Mouse (Mus musculus): ENCODE measurements around the gene Arsa. TPM values are rescaled to one million over a fixed set of nuclear protein-coding genes. Genes with fewer than 3 reads are reported as not detected.

Arsa gene
- total and polyA plus RNA-seq, 3 experiments, result 9.1 to 28.1 TPM; not detected in 1

- no peaks in the 10 kb centered on the region; the same call in 1 of the 2 replicates for H3K79me2 ChIP-seq (ENCODE audit: control insufficient read depth, insufficient read depth, low read length, poor library complexity)
- H3K27ac ChIP-seq (ENCODE audit: control insufficient read depth, low read depth, low read length), result no peak within 1 kb of the TSS
- H3K4me3 ChIP-seq (ENCODE audit: control insufficient read depth in 1 of 2, insufficient read depth in 1 of 2, low read depth in 2 of 2, low read length in 2 of 2), result no peak within 1 kb of the TSS
- H3K9ac ChIP-seq (ENCODE audit: control insufficient read depth, low read depth, low read length, poor library complexity, severe bottlenecking), result no peak within 1 kb of the TSS
- no peaks in the 10 kb centered on the region for H3K9me3 ChIP-seq (replicated peaks; ENCODE audit: insufficient read depth, low read length)
- DNase-seq (ENCODE audit: low read depth, low spot score), result no peak
- H3K36me3 ChIP-seq (ENCODE audit: control insufficient read depth in 1 of 2, insufficient read depth in 2 of 2, low read length in 2 of 2), result peaks cover 0 to 3% of the 10 kb centered on the region in 2 experiments; a peak in 1 of 4 replicates
- TF ChIP-seq BHLHE40 (IDR thresholded peaks at IDR 0.05; ENCODE audit: borderline replicate concordance, low read depth, low read length) (no peak), GATA1 (IDR thresholded peaks at IDR 0.05; ENCODE audit: low read depth, low read length) (no peak), MEF2A (IDR thresholded peaks at IDR 0.05; ENCODE audit: extremely low read depth, insufficient replicate concordance, low read depth, low read length, poor library complexity, severe bottlenecking) (no peak)
- no peaks in the 10 kb centered on the region for H3K27me3 ChIP-seq (ENCODE audit: control insufficient read depth in 1 of 2, insufficient read depth in 2 of 2, low read length in 2 of 2)
- peaks cover 0 to 4% of the 10 kb centered on the region in 2 experiments; a peak in 1 of 4 replicates for H3K4me1 ChIP-seq (ENCODE audit: control insufficient read depth in 1 of 2, insufficient read depth in 2 of 2, low read length in 2 of 2)
These were observed 51.5 kb downstream of the Arsa start, which contains the start of gene Cpt1b for GRCm38 (mm10) chr15:89425711-89426121. TSS of gene Cpt1b (minus strand) at chr15:89425863.

- H3K27ac ChIP-seq (ENCODE audit: control insufficient read depth, low read depth, low read length), result no peak overlapping the region
- H3K9me3 ChIP-seq (replicated peaks; ENCODE audit: insufficient read depth, low read length), result no peaks in the 10 kb centered on the region
- peaks cover 0 to 3% of the 10 kb centered on the region in 2 experiments; a peak in 1 of 4 replicates for H3K36me3 ChIP-seq (ENCODE audit: control insufficient read depth in 1 of 2, insufficient read depth in 2 of 2, low read length in 2 of 2)
- H3K79me2 ChIP-seq (ENCODE audit: control insufficient read depth, insufficient read depth, low read length, poor library complexity), result no peaks in the 10 kb centered on the region; the same call in 1 of the 2 replicates
- H3K9ac ChIP-seq (ENCODE audit: control insufficient read depth, low read depth, low read length, poor library complexity, severe bottlenecking), result no peak overlapping the region
- H3K4me3 ChIP-seq (ENCODE audit: control insufficient read depth in 1 of 2, insufficient read depth in 1 of 2, low read depth in 2 of 2, low read length in 2 of 2), result no peak overlapping the region
- DNase-seq (ENCODE audit: low read depth, low spot score), result no peak
- H3K4me1 ChIP-seq (ENCODE audit: control insufficient read depth in 1 of 2, insufficient read depth in 2 of 2, low read length in 2 of 2), result peaks cover 0 to 4% of the 10 kb centered on the region in 2 experiments; a peak in 1 of 4 replicates
- TF ChIP-seq POLR2A (IDR thresholded peaks at IDR 0.05; ENCODE audit: control insufficient read depth in 1 of 2, insufficient read depth in 1 of 2, low read depth in 1 of 2, low read length in 2 of 2, poor library complexity in 1 of 2), result no peak
- no peak for TF ChIP-seq ETS1 (IDR thresholded peaks at IDR 0.05; ENCODE audit: low read depth, low read length)
- no peak for TF ChIP-seq GATA1 (IDR thresholded peaks at IDR 0.05; ENCODE audit: low read depth, low read length)
- TF ChIP-seq TAL1 (IDR thresholded peaks at IDR 0.05; ENCODE audit: low read length), result no peak
- TF ChIP-seq NRF1 (IDR thresholded peaks at IDR 0.05; ENCODE audit: insufficient read depth, low read depth, low read length, poor library complexity, severe bottlenecking), result no peak
- no peak for TF ChIP-seq CHD2 (IDR thresholded peaks at IDR 0.05; ENCODE audit: low read length)
- no peak for TF ChIP-seq CTCF (IDR thresholded peaks at IDR 0.05 in 2 of 3, conservative IDR thresholded peaks at IDR 0.05 in 1 of 3; ENCODE audit: control insufficient read depth in 1 of 3, insufficient read depth in 1 of 3, low read depth in 2 of 3, low read length in 3 of 3, poor library complexity in 1 of 3, severe bottlenecking in 1 of 3)
- no peaks in the 10 kb centered on the region for H3K27me3 ChIP-seq (ENCODE audit: control insufficient read depth in 1 of 2, insufficient read depth in 2 of 2, low read length in 2 of 2)
These were observed 52.6 kb downstream of the Arsa start for GRCm38 (mm10) chr15:89424621-89425020.

Other genes with a start within 250 kb of the Arsa start
- gene Sbf1, start 162.1 kb downstream of the Arsa start, total RNA-seq (2012; rRNA removed), result 80.4 and 84.6 TPM in 2 replicates
- gene Sbf1, start 162.1 kb downstream of the Arsa start, polyA plus RNA-seq (2012; ENCODE audit: insufficient read depth in 1 of 2, insufficient read length in 2 of 2, low read depth in 1 of 2, low replicate concordance in 2 of 2, missing spikeins in 1 of 2), result 100 to 1,000 TPM in 1 of 2 experiments, not detected in 1; 147 TPM
- gene Adm2, start 154.7 kb downstream of the Arsa start, total RNA-seq (2012; rRNA removed), result 1.4 and 7.1 TPM in 2 replicates
- gene Adm2, start 154.7 kb downstream of the Arsa start, polyA plus RNA-seq (2012; ENCODE audit: insufficient read depth in 1 of 2, insufficient read length in 2 of 2, low read depth in 1 of 2, low replicate concordance in 2 of 2, missing spikeins in 1 of 2), result 10 to 100 TPM in 1 of 2 experiments, not detected in 1; 18.2 TPM
- not detected in 2 replicates for gene Miox, start 143.0 kb downstream of the Arsa start, total RNA-seq (2012; rRNA removed)
- not detected for gene Miox, start 143.0 kb downstream of the Arsa start, polyA plus RNA-seq (2012; ENCODE audit: insufficient read depth in 1 of 2, insufficient read length in 2 of 2, low read depth in 1 of 2, low replicate concordance in 2 of 2, missing spikeins in 1 of 2)
- gene Lmf2, start 121.8 kb downstream of the Arsa start, total RNA-seq (2012; rRNA removed), result 14.5 and 14.7 TPM in 2 replicates
- 10 to 100 TPM in 1 of 2 experiments, not detected in 1; 52.0 TPM for gene Lmf2, start 121.8 kb downstream of the Arsa start, polyA plus RNA-seq (2012; ENCODE audit: insufficient read depth in 1 of 2, insufficient read length in 2 of 2, low read depth in 1 of 2, low replicate concordance in 2 of 2, missing spikeins in 1 of 2)
- gene Ncaph2, start 121.7 kb downstream of the Arsa start, total RNA-seq (2012; rRNA removed), result 126 and 137 TPM in 2 replicates
- 100 to 1,000 TPM; 160 to 165 TPM for gene Ncaph2, start 121.7 kb downstream of the Arsa start, polyA plus RNA-seq (2012; ENCODE audit: insufficient read depth in 1 of 2, insufficient read length in 2 of 2, low read depth in 1 of 2, low replicate concordance in 2 of 2, missing spikeins in 1 of 2)
- 50.2 and 58.9 TPM in 2 replicates for gene Sco2, start 103.6 kb downstream of the Arsa start, total RNA-seq (2012; rRNA removed)
- 10 to 100 TPM in 1 of 2 experiments, not detected in 1; 34.6 TPM for gene Sco2, start 103.6 kb downstream of the Arsa start, polyA plus RNA-seq (2012; ENCODE audit: insufficient read depth in 1 of 2, insufficient read length in 2 of 2, low read depth in 1 of 2, low replicate concordance in 2 of 2, missing spikeins in 1 of 2)
- 0.92 and 1.5 TPM in 2 replicates for gene Tymp, start 100.4 kb downstream of the Arsa start, total RNA-seq (2012; rRNA removed)
- 1 to 10 TPM in 1 of 2 experiments, not detected in 1; 2.0 TPM for gene Tymp, start 100.4 kb downstream of the Arsa start, polyA plus RNA-seq (2012; ENCODE audit: insufficient read depth in 1 of 2, insufficient read length in 2 of 2, low read depth in 1 of 2, low replicate concordance in 2 of 2, missing spikeins in 1 of 2)
- gene Odf3b, start 98.1 kb downstream of the Arsa start, total RNA-seq (2012; rRNA removed), result not detected in 2 replicates
- gene Odf3b, start 98.1 kb downstream of the Arsa start, polyA plus RNA-seq (2012; ENCODE audit: insufficient read depth in 1 of 2, insufficient read length in 2 of 2, low read depth in 1 of 2, low replicate concordance in 2 of 2, missing spikeins in 1 of 2), result not detected
- gene Klhdc7b, start 92.5 kb downstream of the Arsa start, total RNA-seq (2012; rRNA removed), result not detected in 2 replicates
- under 1 TPM in 1 of 2 experiments, not detected in 1; 0.01 TPM for gene Klhdc7b, start 92.5 kb downstream of the Arsa start, polyA plus RNA-seq (2012; ENCODE audit: insufficient read depth in 1 of 2, insufficient read length in 2 of 2, low read depth in 1 of 2, low replicate concordance in 2 of 2, missing spikeins in 1 of 2)
- gene Syce3, start 66.9 kb downstream of the Arsa start, total RNA-seq (2012; rRNA removed), result 0.82 and 1.5 TPM in 2 replicates
- gene Syce3, start 66.9 kb downstream of the Arsa start, polyA plus RNA-seq (2012; ENCODE audit: insufficient read depth in 1 of 2, insufficient read length in 2 of 2, low read depth in 1 of 2, low replicate concordance in 2 of 2, missing spikeins in 1 of 2), result 1 to 10 TPM in 1 of 2 experiments, not detected in 1; 1.4 TPM
- 0.92 and 1.4 TPM in 2 replicates for gene Cpt1b, start 51.6 kb downstream of the Arsa start, total RNA-seq (2012; rRNA removed)
- gene Cpt1b, start 51.6 kb downstream of the Arsa start, polyA plus RNA-seq (2012; ENCODE audit: insufficient read depth in 1 of 2, insufficient read length in 2 of 2, low read depth in 1 of 2, low replicate concordance in 2 of 2, missing spikeins in 1 of 2), result 1 to 10 TPM in 1 of 2 experiments, not detected in 1; 2.0 TPM
- 2.5 and 3.8 TPM in 2 replicates for gene C730034F03Rik, start 47.8 kb downstream of the Arsa start, total RNA-seq (2012; rRNA removed)
- 1 to 10 TPM in 1 of 2 experiments, not detected in 1; 1.6 TPM for gene C730034F03Rik, start 47.8 kb downstream of the Arsa start, polyA plus RNA-seq (2012; ENCODE audit: insufficient read depth in 1 of 2, insufficient read length in 2 of 2, low read depth in 1 of 2, low replicate concordance in 2 of 2, missing spikeins in 1 of 2)
- gene Gm44502, start 47.7 kb downstream of the Arsa start, total RNA-seq (2012; rRNA removed), result not detected in 2 replicates
- gene Gm44502, start 47.7 kb downstream of the Arsa start, polyA plus RNA-seq (2012; ENCODE audit: insufficient read depth in 1 of 2, insufficient read length in 2 of 2, low read depth in 1 of 2, low replicate concordance in 2 of 2, missing spikeins in 1 of 2), result not detected
- gene Chkb, start 47.5 kb downstream of the Arsa start, total RNA-seq (2012; rRNA removed), result 19.3 and 19.5 TPM in 2 replicates
- gene Chkb, start 47.5 kb downstream of the Arsa start, polyA plus RNA-seq (2012; ENCODE audit: insufficient read depth in 1 of 2, insufficient read length in 2 of 2, low read depth in 1 of 2, low replicate concordance in 2 of 2, missing spikeins in 1 of 2), result 10 to 100 TPM in 1 of 2 experiments, not detected in 1; 51.3 TPM
- 0.04 TPM in 1 of 2 replicates, not detected in the other for gene Mapk8ip2, start 23.5 kb downstream of the Arsa start, total RNA-seq (2012; rRNA removed)
- gene Mapk8ip2, start 23.5 kb downstream of the Arsa start, polyA plus RNA-seq (2012; ENCODE audit: insufficient read depth in 1 of 2, insufficient read length in 2 of 2, low read depth in 1 of 2, low replicate concordance in 2 of 2, missing spikeins in 1 of 2), result under 1 TPM in 1 of 2 experiments, not detected in 1; 0.01 TPM
- gene Shank3, start 22.2 kb upstream of the Arsa start, total RNA-seq (2012; rRNA removed), result 7.8 and 14.2 TPM in 2 replicates
- gene Shank3, start 22.2 kb upstream of the Arsa start, polyA plus RNA-seq (2012; ENCODE audit: insufficient read depth in 1 of 2, insufficient read length in 2 of 2, low read depth in 1 of 2, low replicate concordance in 2 of 2, missing spikeins in 1 of 2), result 10 to 100 TPM in 1 of 2 experiments, not detected in 1; 20.3 TPM
- gene Acr, start 90.9 kb upstream of the Arsa start, total RNA-seq (2012; rRNA removed), result not detected in 2 replicates
- under 1 TPM in 1 of 2 experiments, not detected in 1; 0.15 TPM for gene Acr, start 90.9 kb upstream of the Arsa start, polyA plus RNA-seq (2012; ENCODE audit: insufficient read depth in 1 of 2, insufficient read length in 2 of 2, low read depth in 1 of 2, low replicate concordance in 2 of 2, missing spikeins in 1 of 2)
- 3.0 and 3.3 TPM in 2 replicates for gene Rabl2, start 114.5 kb upstream of the Arsa start, total RNA-seq (2012; rRNA removed)
- 10 to 100 TPM in 1 of 2 experiments, not detected in 1; 10.6 TPM for gene Rabl2, start 114.5 kb upstream of the Arsa start, polyA plus RNA-seq (2012; ENCODE audit: insufficient read depth in 1 of 2, insufficient read length in 2 of 2, low read depth in 1 of 2, low replicate concordance in 2 of 2, missing spikeins in 1 of 2)

Measured in MEL (cell line).